Mouse (Mus musculus) left cerebral cortex, adult 11 months (tissue): ENCODE results near the gene Ccsap.

Experiments used
- DNase-seq: peaks from one replicate; pipeline ENCODE4 v3.0.0; 2022; ENCODE audit warnings: low spot score

The Ccsap gene

DNA sequence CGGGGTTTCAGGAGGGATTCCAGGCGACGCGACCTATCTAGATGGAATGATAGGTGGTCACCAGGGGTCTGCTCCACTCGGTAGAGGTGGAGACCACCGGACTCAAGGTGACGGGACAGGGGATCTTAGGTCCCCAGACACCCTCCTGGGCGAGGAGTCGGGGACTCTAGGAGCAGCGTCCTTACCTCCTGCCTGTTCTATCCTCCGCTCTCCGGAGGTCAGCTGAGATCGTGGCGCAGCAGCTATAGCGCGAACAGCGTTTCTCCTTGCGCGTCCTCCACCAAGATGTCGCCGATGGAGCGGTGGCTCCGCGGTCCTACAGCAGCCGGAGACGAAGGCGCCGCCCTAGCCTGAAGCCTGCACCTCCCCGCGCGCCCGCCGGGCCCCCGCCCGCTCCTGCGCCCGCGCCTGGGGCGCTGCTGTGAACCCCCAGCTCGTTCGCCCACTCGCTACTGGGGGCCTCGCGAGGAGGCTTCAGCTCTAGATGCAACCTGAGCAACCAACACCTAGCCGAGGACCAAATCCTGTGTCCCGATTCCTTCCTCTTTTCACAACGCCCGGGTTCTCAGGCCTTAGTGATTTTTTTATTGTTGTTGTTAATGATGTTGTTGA lies at the start of gene Ccsap:
Gene Ccsap, minus strand, starts transcription at position 562 of the 612 bp plus-strand sequence.
- DNase-seq, result peak; percentile 54

DNA sequence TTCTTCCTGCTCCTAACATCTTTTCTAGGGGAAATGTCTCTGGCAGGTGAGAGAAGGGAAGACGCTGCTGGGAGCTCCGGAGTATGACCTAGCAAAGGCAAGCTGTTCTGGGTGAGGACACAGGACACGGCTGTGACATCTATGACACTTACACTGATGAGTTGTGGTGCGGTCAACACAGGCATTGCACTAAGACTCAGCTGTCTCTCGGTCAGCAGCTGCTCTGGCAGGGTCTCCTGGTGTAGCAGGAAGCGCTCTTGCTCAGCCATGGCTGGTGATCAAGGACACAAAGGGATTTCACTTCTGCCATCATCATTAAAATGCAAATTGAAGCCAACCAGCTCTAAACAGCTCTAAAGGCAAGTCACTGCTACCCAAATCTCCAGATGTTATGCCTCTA lies 47.6 kb upstream of the Ccsap start:
- no peak for DNase-seq

DNA sequence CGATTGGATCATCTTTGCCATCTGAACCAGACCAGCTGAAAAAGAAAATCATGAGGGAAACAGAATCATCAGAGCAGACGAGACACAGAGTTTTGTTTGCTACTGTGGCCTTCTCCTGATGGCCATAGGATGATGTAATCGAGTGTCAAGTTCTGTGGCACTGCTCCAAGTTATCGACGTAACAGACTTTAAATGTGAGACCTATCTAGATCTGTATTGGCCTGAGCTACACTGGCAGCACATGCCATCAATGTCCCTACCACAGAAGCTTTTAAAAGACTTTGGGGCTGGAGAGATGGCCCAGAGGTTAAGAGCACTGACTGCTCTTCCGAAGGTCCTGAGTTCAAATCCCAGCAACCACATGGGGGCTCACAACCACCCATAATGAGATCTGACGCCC lies 42.6 kb upstream of the Ccsap start:
- no peak for DNase-seq

DNA sequence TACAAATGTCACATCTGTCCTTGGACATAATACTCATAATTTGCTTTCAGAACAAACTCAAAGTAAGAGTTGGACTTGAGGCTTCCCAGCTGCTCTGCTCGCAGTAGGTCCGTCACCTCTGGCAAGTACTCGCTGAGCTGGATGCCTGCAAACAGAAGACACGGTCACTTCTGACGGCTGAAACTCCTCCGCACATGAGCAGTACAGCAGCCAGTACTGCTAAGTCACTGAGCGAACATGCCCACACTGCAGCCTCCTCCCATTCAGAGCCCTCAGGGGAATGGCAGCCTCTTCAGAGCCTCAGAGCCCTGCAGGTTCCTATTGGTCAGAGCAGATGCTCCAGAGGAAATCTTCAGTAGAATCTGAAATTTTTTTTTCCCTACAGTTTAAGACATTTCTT lies 39.4 kb upstream of the Ccsap start:
- no peak for DNase-seq

DNA sequence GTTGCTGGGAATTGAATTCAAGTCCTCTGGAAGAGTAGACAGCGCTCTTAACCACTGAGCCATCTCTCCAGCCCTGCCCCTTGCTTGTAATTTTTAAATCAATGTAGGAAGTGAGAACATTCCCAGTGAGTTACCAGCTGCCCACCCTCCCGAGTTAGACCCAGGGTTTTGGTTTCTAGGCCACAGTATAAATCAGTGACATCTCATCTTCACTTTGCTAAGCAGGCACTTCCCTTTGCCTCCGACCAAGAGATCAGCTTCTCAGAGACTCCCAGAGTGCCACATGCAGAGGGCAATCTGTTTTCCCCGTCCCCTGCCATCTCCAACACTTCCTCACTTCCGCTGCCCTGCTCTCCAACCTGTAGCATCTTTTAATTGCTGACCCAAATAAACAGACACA lies 38.6 kb upstream of the Ccsap start:
- DNase-seq, result no peak

GRCm38 (mm10) chr8:123896774-123897173 lies 36.8 kb upstream of the Ccsap start:
- no peak for DNase-seq

GRCm38 (mm10) chr8:123896366-123896761 lies 36.4 kb upstream of the Ccsap start:
- no peak for DNase-seq

DNA sequence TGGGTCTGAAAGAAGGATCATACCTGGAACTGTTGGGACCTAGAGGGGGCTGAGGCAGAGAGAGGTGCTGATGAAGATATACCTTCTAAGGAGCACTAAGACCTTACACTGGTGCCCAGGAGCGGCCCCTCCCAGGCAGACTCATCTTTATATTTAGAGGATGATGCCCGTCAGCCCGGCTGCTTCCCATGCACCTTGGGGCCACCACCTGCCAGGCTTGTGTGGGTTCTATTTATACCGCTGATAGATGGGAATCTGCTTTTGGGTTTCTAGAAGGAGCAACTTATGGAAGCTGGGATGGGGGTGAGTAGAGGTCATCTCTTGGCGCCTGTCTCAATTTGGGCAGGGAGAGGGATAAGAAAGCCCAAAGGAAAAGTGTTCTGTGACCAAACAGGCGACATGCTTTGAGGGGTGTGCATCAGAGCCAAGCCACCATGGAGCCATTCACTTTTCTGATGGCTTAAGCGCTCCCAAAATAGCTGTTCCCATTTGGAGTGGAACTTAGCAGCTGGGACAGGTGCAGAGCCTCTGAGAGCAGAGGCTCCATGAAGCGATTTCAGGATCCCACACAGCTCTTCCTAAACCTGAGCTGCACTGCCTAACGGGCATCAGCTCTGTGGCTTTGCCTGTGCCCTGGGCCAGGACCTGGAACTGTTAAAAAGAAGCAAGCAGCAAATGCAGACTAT lies 35.8 kb upstream of the Ccsap start:
- DNase-seq, result no peak

GRCm38 (mm10) chr8:123895230-123895629 lies 35.2 kb upstream of the Ccsap start:
- no peak for DNase-seq

GRCm38 (mm10) chr8:123894502-123895097 lies 34.6 kb upstream of the Ccsap start, which contains the start of gene Acta1:
TSS of gene Acta1 (minus strand) at chr8:123894751.
- DNase-seq, result no peak

GRCm38 (mm10) chr8:123893413-123893812 lies 33.4 kb upstream of the Ccsap start:
- no peak for DNase-seq

- DNase-seq, result no peak
These were observed 32.7 kb upstream of the Ccsap start for GRCm38 (mm10) chr8:123892586-123893155.

- peak; percentile 80 for DNase-seq
These were observed 32.0 kb upstream of the Ccsap start for GRCm38 (mm10) chr8:123891883-123892585.

GRCm38 (mm10) chr8:123891271-123891670 lies 31.3 kb upstream of the Ccsap start:
- DNase-seq, result no peak

- no peak for DNase-seq
These were observed 29.8 kb upstream of the Ccsap start for GRCm38 (mm10) chr8:123889797-123890196.

DNA sequence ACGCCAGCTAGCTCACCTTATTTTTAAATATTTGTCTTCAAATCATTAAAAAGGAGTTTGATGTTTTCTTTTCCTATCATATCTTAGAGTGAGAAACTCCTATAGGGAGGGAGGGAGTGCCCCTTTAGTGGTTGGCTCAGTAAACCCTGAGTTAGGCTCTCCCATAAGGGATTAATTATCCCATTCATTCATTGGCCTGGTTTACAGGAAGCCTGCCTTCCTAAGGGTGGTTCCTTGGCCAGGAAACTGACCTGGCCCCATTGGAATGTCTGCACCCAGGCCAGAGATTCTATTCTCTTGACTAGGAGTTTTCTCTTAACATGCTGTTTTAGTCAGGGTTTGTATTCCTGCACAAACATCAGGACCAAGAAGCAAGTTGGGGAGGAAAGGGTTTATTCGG lies 27.9 kb upstream of the Ccsap start:
- DNase-seq, result no peak

GRCm38 (mm10) chr8:123887163-123887562 lies 27.2 kb upstream of the Ccsap start:
- DNase-seq, result no peak

DNA sequence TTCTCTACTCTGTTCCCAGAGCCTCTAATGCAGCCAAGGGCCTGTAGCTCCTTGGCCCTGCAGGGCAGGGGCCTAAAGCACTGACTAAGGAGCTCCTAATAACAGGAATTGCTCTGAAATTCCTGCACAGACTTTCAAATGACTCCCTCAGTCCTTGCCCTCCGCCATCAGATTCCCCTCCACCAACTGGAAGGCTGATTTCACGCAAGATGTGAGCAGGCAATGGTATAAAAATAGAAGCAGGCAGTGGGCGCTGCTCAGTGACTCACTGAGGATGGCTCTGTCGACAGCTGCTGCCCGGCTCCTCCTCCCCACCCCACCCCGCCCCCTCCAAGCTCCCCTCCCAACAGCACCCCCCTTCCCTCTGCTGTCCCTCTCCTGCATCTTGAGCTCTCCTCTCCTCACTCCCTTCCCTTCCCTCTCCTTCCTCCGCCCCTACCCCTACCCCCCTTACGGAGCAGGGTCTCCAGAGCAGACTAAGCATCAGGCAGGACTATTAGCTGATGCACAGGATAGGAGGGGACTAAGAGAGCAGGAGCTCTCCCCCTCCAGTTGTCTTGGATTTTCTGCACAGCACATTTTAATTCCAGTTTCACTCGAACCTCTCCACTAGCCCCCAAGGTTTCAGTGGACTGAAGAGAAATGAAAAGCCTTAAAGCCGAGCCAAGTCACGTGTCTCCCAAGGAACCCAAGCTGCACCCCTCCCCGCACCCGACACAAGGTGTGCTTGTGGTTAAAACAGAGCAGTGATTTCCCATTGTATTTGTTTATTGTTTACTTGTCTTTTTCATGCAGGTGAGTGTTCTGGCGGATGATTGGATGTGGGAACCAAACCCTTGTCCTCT lies 24.9 kb upstream of the Ccsap start:
- peak; percentile 77 for DNase-seq

GRCm38 (mm10) chr8:123883094-123883493 lies 23.1 kb upstream of the Ccsap start:
- DNase-seq, result no peak

DNA sequence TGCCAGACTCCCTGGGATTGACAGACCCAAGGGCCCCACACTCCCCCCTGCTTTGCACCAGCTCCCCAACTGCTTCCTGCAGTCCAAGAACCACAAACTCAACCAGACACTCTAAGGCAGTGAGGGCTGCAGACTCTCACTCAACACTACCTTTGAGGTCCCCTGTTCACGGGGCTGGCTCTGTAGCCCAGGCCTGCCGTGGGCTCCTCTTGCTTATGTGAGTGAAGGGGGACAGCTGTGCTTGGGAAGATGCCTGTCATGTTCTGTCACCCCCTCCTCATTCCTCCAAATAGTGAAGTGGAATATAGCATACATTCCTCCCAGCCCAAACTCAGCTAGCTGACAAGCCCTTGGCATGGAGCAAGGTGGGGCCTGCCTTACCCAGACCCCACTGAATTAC lies 22.4 kb upstream of the Ccsap start:
- DNase-seq, result no peak

DNA sequence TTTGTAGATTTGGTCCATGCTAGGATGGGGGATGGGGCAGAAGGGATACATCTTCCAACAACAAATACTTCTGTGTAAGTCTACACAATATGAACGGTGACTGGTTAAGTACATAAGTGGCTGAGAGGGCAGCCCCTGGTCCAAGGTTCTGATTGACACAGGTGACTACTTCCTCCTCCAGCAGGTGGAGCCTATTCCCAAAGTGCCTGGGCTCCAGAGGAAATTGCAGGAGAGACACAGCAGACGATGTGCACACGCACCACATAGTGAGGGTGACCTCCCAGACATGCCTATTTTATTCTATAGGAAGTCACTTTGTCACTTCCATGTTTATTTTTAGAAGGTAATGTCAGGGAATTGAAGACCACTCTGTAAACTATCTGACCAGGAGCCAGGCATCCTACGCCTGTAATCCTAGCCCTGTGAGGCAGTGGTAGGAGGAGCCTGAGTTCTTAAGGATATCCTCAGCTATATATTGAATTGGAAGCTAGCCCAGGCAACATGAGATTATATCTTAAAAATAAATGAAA lies 20.9 kb upstream of the Ccsap start:
- no peak for DNase-seq
